15 mouse cellular contexts compared by ENCODE assay signal in genomic region chr9:45092641-45093040, GRCm38 (mm10). TPM values are rescaled to one million over a fixed set of nuclear protein-coding genes. Genes with fewer than 3 reads are reported as not detected.
DNase-seq lines count a peak whose midpoint lies in the region; ATAC-seq lines count a peak whose summit lies in the region.
"Had no signal": no experiment of that assay in that cellular context is flagged by ENCODE, and none has a peak within 500 bp of the region (broad histone marks: within the 10 kb centered on the region; RNA-seq: fewer than 3 reads in every experiment).

No protein-coding gene starts in this region.

- H3K4me3 ChIP-seq in kidney, embryonic 14.5 days (ENCODE audit: low read length) = no peak overlapping the region
- H3K4me3 ChIP-seq: forebrain, embryonic 12.5 days; midbrain, embryonic 13.5 days had no signal

- 52% methylated on average over 4 of the region's 4 CpGs for WGBS in kidney, embryonic 14.5 days

- H3K9me3 ChIP-seq in kidney, embryonic 14.5 days (ENCODE audit: control insufficient read depth, low read length) = no peaks in the 10 kb centered on the region
- H3K9me3 ChIP-seq: forebrain, embryonic 12.5 days; midbrain, embryonic 13.5 days had no signal

- no peak for ATAC-seq in kidney, embryonic 14.5 days (ENCODE audit: low FRiP score, low TSS enrichment)
- ATAC-seq: activated CD4-positive, CD25-positive, alpha-beta regulatory T cell, adult 4 months; intestine, embryonic 16.5 days; midbrain, embryonic 13.5 days had no signal

- no peaks in the 10 kb centered on the region for H3K27me3 ChIP-seq in kidney, embryonic 14.5 days (ENCODE audit: control insufficient read depth, insufficient read depth, low read length)
- H3K27me3 ChIP-seq: midbrain, embryonic 13.5 days had no signal

- peak; percentile 14 for DNase-seq in adrenal gland, postnatal 10 days
- no peak for DNase-seq in adrenal gland, adult 18-20 months (ENCODE audit: low spot score in 2 of 2)
- peak; percentile 30 for DNase-seq in kidney, adult 11 months
- peak; percentile 33 for DNase-seq in kidney, adult 9 months
- peak; percentile 26 for DNase-seq in lung, postnatal 25 days (ENCODE audit: low spot score)
- DNase-seq in cerebellum, adult 9-10 months = no peak
- DNase-seq in left cerebral cortex, postnatal 4 days = no peak
- DNase-seq: B cell, adult 2 months; heart, postnatal 36 days; lung, embryonic 14.5 days had no signal

- H3K4me2 ChIP-seq in kidney, embryonic 14.5 days (replicated peaks; ENCODE audit: low read depth, low read length) = no peak overlapping the region
- H3K4me2 ChIP-seq: forebrain, embryonic 12.5 days; lung, embryonic 14.5 days; midbrain, embryonic 13.5 days had no signal

- intact Hi-C loops in left cerebral cortex, postnatal 4 days (cut with DNase I) = no loop called here

- H3K36me3 ChIP-seq in kidney, embryonic 14.5 days (ENCODE audit: control insufficient read depth, insufficient read depth, low read length) = no peaks in the 10 kb centered on the region
- H3K36me3 ChIP-seq: forebrain, embryonic 12.5 days; midbrain, embryonic 13.5 days had no signal

- H3K4me1 ChIP-seq in kidney, embryonic 14.5 days (ENCODE audit: control insufficient read depth, insufficient read depth, low read length) = 0 out of 2 replicates have a peak, but pooled peaks cover 3% of the 10 kb centered on the region
- H3K4me1 ChIP-seq: forebrain, embryonic 12.5 days; midbrain, embryonic 13.5 days had no signal

- H3K9ac ChIP-seq in kidney, embryonic 14.5 days (ENCODE audit: low read depth, low read length) = no peak overlapping the region
- H3K9ac ChIP-seq: forebrain, embryonic 12.5 days; lung, embryonic 14.5 days; midbrain, embryonic 13.5 days had no signal

- no peak overlapping the region for H3K27ac ChIP-seq in kidney, embryonic 14.5 days (ENCODE audit: low read depth, low read length)
- H3K27ac ChIP-seq: forebrain, embryonic 12.5 days; midbrain, embryonic 13.5 days had no signal

RNA-seq across cellular contexts. Expression of gene Jaml, which starts 13.7 kb away (rescaled TPM):
- total RNA-seq in adrenal gland, postnatal 10 days (2021) = 1 to 10 TPM in 1 of 2 experiments, under 1 TPM in 1; 0.70 to 1.8 TPM
- 1 to 10 TPM; 3.3 to 6.8 TPM for total RNA-seq in adrenal gland, adult 18-20 months (2021)
- polyA plus RNA-seq in kidney, embryonic 14.5 days (2014; fragmentation: Nextera tagmentation; extraction: Ambion mirVana) = 0.46 TPM in 1 of 2 replicates, not detected in the other
- total RNA-seq in left cerebral cortex, postnatal 4 days (2021) = under 1 TPM in 1 of 2 experiments, not detected in 1; 0.18 TPM

RNA-seq across cellular contexts. Expression of gene Scn2b, which starts 24.9 kb away (rescaled TPM):
- total RNA-seq in adrenal gland, postnatal 10 days (2021) = 1 to 10 TPM; 6.7 to 7.5 TPM
- total RNA-seq in adrenal gland, adult 18-20 months (2021) = 10 to 100 TPM; 11.1 to 11.2 TPM
- 4.6 and 5.3 TPM in 2 replicates for polyA plus RNA-seq in kidney, embryonic 14.5 days (2014; fragmentation: Nextera tagmentation; extraction: Ambion mirVana)
- total RNA-seq in left cerebral cortex, postnatal 4 days (2021) = 10 to 100 TPM; 17.9 to 19.4 TPM

RNA-seq across cellular contexts. Expression of gene Mpzl3, which starts 37.7 kb away (rescaled TPM):
- total RNA-seq in adrenal gland, postnatal 10 days (2021) = 1 to 10 TPM; 2.9 to 4.4 TPM
- total RNA-seq in adrenal gland, adult 18-20 months (2021) = 1 to 10 TPM; 7.3 to 9.1 TPM
- 2.3 and 3.0 TPM in 2 replicates for polyA plus RNA-seq in kidney, embryonic 14.5 days (2014; fragmentation: Nextera tagmentation; extraction: Ambion mirVana)
- total RNA-seq in left cerebral cortex, postnatal 4 days (2021) = 1 to 10 TPM; 1.7 to 2.1 TPM

RNA-seq across cellular contexts. Expression of gene Scn4b, which starts 45.6 kb away (rescaled TPM):
- 10 to 100 TPM in 1 of 2 experiments, 1 to 10 TPM in 1; 3.3 to 14.2 TPM for total RNA-seq in adrenal gland, postnatal 10 days (2021)
- 1 to 10 TPM in 1 of 2 experiments, under 1 TPM in 1; 0.90 to 1.1 TPM for total RNA-seq in adrenal gland, adult 18-20 months (2021)
- 0.11 and 0.16 TPM in 2 replicates for polyA plus RNA-seq in kidney, embryonic 14.5 days (2014; fragmentation: Nextera tagmentation; extraction: Ambion mirVana)
- total RNA-seq in left cerebral cortex, postnatal 4 days (2021) = under 1 TPM; 0.70 to 0.89 TPM
- polyA plus RNA-seq: activated CD4-positive, CD25-positive, alpha-beta regulatory T cell, adult 4 months; lung, embryonic 14.5 days had no signal

RNA-seq across cellular contexts. Expression of gene Mpzl2, which starts 53.0 kb away (rescaled TPM):
- total RNA-seq in adrenal gland, postnatal 10 days (2021) = 10 to 100 TPM; 15.1 to 16.4 TPM
- 10 to 100 TPM; 10.5 to 12.9 TPM for total RNA-seq in adrenal gland, adult 18-20 months (2021)
- 11.0 and 22.2 TPM in 2 replicates for polyA plus RNA-seq in kidney, embryonic 14.5 days (2014; fragmentation: Nextera tagmentation; extraction: Ambion mirVana)
- 1 to 10 TPM; 1.3 to 1.5 TPM for total RNA-seq in left cerebral cortex, postnatal 4 days (2021)
- polyA plus RNA-seq: activated CD4-positive, CD25-positive, alpha-beta regulatory T cell, adult 4 months had no signal

Comparison
In these comparisons a context has a peak if more than half of its experiments do, and no peak if none do; other contexts are left out.
1. DNase-seq: peak in adrenal gland, postnatal 10 days (single experiment), kidney, adult 11 months (single experiment), kidney, adult 9 months (single experiment) and lung, postnatal 25 days (single experiment); none in adrenal gland, adult 18-20 months (0 of 2), cerebellum, adult 9-10 months (single experiment) and left cerebral cortex, postnatal 4 days (single experiment).